Mouse (Mus musculus) 3134 (cell line): ENCODE measurements around the gene Heg1.
A peak's percentile ranks its signal among the peaks of the same experiment; 100 is the strongest.

ENCODE experiments used
- DNase-seq: peaks from one replicate; pipeline ENCODE4 v3.0.0-alpha.2; 2011; ENCODE audit warnings: low spot score; ENCODE audit not compliant: insufficient read length; ENCODE audit errors: extremely low read depth

Gene Heg1

DNA sequence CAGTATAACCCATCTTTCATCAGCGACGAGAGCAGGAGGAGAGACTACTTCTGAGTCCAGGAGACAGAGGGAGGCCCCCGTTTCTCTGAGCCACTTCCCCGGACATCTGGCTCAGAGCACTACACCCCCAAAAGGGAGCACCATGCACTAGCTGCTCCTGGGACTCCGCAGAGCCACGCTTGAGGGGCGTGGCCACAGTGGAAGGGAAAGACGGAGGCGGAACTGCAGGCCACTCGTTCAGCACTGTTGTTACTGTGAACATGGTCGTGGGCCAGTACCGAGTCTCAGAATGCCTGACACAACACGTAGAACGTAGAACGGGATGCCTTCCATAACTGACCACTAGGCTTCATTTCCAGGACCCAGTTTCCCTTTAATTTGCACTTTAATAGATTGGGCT is 82.6 kb downstream of the Heg1 start:
- no peak for DNase-seq

DNA sequence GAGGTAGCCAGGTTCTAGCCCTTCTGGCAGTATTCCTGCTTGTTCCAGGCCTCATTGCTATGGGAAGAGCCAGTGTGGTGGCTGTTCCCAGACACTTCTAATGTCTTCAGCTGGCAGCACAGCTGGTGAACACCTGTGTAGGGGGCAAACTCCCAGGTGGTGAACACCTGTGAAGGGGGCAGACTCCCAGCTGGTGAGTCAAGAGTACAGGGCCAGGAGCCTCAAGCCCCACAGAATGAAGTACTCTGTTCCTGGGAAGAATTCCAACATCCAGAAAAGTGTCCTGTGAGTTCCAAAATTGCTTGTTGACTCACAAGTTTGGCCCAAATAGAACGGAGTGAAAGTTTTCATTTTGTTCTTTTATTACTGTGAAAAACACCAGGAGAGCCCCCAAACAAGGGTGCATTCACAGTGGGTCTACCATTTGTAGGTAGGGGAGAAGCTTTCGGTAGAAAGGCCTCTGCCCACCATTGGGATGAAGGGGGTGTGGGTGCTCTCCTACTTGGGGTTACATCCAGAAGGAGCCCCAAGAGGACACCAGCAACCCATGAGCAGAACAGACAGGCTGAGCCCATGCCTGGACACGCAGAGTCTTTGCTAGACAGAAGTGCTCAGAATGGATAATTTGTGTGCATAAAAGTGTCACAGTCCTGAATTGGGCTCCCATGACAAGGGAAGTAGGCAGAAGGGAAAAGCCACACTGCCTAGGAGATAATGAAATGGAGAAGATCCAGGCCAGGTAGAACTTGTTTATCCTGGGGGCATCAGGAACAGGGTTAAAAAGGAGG is 84.5 kb downstream of the Heg1 start:
- DNase-seq, result no peak

DNA sequence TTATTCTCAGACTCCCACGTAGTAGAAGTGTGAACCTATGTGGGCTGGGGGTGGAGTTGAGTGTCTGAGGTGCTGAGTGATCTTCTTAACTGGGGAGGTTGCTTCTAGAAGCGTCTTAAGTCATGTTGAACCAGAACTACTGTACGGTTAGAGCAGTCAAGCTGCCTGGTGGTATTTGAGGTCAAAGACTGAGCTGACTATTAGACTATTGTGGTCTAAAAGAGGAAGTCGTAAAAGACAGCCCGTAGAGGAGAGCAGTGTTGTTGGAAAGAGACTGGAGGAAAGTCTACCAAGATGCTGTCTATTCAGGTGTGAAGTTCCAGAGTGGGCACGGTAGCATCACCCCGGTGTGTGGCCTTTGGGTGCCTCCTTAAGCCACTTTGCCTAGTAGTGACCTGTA is 85.7 kb downstream of the Heg1 start:
- no peak for DNase-seq

DNA sequence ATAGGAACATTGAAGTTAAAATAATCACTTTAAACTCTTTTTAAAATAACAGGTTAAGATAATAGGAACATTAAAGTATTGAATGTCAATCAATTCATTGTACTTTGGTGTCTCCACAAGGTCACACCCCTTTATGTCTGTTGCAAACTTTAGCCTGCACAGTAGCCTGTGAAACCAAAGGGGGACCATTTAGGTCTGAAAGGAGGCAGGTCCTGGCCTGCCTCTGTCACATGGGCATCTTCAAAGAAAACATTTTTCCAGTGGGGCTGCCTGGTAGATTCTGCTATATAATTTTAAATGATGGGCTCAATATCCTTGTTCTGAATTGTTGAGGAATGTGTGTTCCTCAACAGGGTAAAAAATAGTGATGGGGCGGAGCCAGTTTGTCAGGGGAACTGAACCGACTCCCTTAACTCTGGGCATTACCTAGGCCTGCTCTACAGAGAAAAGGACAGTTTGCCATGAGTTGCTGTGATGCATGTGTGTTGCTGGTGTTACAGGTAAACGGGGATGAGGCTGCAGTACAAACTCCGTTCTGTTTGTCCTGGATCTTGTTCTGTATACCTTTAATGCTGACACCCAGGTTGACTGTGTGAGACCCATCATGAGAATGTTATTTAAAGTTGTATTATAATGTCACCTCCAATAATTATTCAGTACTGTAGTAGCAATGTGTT is 86.7 kb downstream of the Heg1 start:
- no peak for DNase-seq

GRCm38 (mm10) chr16:33772809-33773208 is 88.6 kb downstream of the Heg1 start:
- no peak for DNase-seq

DNA sequence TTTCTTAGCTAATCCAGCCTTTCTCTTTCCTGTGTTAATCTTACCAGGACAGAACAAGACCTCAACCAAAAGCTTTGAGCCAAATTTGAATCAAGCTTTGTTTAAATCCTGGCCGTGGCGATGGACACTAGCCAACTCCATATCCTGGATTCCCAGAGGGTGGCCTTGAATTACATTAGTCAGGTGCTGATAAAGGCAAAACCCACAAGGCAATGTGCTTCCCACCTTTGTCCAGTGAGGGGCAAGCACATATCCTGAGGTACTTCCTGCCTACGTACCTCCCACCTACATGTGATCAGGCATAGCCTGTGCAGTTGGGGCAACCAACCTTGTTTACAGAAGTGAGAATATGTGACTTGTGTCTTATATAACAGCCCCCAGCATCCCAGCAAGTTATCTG is 90.8 kb downstream of the Heg1 start:
- DNase-seq, result no peak

GRCm38 (mm10) chr16:33775733-33776335 is 91.7 kb downstream of the Heg1 start:
- no peak for DNase-seq

DNA sequence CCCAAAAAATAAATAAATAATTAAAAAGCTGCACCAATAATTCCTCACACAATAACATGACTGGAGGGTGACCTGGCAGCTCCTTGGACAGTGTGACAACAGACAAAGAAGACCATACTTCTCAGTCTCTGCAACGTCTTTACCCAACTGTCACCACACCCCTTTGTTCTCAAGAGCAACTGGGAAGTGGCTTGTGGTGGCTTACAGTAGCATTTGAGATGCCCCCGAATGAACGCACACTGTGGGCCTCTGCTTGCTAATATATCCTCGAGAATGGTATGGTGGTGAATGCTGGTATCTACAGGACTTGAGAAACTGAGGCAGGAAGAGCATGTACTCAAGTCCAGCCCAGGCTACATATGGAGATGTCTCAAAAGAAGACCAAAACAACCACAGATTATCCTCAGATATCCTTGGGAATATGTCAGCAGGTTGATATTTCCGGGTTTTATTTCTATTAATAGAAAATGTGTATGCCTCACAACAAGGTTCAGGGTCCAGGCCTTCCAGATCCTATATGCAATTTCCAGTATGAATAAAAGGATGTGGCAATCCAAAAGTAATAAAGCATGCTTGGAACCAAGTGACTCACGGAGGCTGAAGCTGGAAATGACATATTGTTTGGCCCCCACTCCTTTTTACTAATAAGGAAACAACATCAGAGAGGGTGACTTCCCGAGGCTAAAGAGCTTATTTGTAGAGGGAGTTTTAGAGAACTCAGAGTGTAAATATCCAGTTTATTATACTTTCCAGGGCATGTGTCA is 92.8 kb downstream of the Heg1 start:
- DNase-seq, result no peak

DNA sequence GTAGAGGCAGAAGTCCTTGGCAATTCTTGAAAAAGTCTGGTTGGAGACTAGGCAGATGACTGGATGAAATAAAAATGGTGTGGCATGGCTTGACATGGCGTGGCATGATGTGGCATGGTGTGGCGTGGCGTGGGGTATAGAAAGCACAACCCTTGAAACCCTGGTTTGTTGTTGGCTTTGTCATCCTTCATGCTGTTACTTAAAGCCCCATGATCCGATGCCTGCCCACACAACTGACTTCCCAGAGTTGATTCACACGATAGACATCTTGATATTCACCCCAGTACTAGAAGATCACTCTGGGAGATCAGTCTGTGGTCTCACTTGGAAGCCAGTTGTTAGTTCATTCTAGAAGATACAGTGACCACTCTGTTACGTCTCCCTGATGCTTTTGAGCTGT is 93.4 kb downstream of the Heg1 start:
- DNase-seq, result no peak

DNA sequence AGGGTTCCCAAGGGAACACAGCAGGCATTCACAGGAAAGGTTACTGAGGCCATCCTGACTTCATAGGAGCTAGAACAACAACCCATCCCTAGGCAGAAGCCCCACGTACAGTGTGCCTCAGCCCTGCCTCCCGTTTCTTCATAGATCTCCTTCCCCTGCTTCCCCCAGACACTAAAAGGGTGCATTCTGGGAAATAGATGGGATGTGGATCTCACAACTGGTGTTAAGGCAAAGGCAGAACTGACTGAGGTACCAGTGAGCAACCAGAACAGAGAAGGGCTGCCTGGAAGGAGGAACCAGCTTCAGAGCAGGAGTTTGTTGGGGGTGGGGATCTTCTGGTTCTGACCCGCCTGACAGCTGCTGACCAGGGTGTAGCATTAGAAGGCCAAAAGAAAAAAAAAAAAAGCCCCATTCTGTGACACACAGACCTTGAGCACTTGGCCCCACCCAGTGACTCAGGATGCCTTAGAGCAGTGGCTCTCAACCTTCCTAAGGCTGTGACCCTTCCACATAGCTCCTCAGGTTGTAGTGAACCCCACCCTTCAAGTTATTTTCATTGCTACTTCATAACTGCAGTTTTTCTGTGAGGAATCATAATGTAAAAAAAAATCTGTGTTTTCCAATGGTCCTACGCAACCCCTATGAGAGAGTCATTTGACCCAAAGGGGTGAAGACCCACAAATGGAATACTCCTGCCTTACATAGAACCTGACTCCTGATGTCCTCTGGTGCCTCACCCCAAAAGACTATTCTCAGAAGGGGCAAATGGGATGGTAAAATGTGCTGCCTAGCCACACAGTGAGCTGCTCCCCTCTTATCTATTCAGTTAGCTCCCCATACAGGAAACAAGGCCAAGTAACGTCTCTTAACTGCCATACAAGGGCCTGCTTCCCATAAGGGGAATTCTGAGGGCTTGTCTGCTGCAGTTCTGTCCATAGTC is 97.9 kb downstream of the Heg1 start:
- peak; percentile 33 for DNase-seq

GRCm38 (mm10) chr16:33782729-33783091 is 98.5 kb downstream of the Heg1 start:
- no peak for DNase-seq

DNA sequence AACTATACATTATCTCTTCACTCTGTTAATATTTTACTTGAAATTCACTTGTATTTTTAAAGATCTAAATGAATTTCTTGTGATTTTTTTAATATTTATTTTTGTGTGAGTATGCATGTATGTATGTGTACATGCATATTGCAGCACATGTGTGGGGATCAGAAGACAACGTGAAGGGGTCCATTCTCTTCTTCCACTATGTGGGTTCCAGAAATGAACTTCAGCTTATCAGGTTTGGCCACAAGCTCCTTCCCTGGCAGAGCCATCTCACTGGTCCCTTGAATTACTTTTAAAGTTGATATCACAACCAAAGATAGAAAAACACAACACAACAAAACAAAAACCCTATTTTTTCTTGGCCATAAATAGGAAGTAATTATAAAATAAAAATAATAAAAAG is 100.4 kb downstream of the Heg1 start:
- no peak for DNase-seq

- DNase-seq, result no peak
Measured at GRCm38 (mm10) chr16:33785092-33785704, 101.0 kb downstream of the Heg1 start.

- no peak for DNase-seq
Measured at GRCm38 (mm10) chr16:33786657-33787390, 102.7 kb downstream of the Heg1 start.

DNA sequence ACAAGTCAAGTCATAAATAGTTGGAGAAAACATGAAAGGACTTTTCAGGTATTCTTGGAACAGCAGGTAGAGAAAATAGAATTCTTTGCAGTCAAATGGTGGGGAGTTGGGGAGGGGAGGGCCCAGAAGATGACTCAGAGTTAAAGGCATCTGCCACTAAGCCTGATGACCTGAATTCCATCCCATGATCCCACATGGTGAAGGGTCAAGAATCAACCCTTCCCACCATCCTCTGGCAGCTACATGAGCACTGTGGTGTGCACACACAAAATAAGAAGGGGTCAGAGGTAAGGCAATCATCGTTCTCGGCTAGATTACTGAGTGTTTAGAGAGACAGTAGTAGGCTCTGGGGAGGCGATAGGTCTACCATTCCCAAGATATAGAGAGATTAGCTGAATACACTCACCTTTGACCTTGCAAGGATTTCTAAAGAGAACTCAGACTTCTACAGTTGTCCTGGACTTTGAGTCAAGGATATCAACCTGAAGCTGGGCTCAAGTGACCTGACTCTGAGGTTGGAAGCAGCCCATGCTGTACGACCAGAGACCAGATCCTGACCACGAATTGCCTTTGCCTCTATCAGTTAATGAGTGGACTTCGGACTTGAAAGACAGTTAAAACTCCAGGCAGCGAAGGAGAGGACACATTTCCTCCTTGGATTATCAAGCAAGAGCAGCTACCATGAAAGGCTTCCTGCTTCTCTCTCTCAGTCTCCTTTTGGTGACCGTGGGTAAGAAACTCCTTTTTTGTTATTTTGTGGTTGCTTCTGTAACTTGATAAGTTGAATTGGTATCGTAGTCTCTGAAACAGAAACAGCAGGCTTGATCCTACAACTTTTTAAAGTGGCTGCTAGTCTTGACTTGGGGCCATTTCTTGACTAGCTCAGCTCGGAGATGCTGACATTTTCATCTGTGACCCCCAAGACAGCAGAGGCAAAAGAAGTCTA is 109.9 kb downstream of the Heg1 start, which contains the start of gene Muc13:
Gene Muc13 (plus strand): TSS at position 192 of the 946 bp plus-strand sequence.
- no peak for DNase-seq

- DNase-seq, result no peak
Measured at GRCm38 (mm10) chr16:33795106-33795505, 110.9 kb downstream of the Heg1 start.

GRCm38 (mm10) chr16:33795887-33796286 is 111.7 kb downstream of the Heg1 start:
- DNase-seq, result no peak

GRCm38 (mm10) chr16:33796756-33797155 is 112.6 kb downstream of the Heg1 start:
- DNase-seq, result no peak
